Mouse (Mus musculus) forebrain, embryonic 13.5 days (tissue): ENCODE data around the gene 4930522L14Rik. TPM values are rescaled to one million over a fixed set of nuclear protein-coding genes. Genes with fewer than 3 reads are reported as not detected.
"Not testable (repeated sequence)": the region's sequence is repeated elsewhere in the genome, so short reads cannot be mapped to it uniquely, and the experiment has no call there.

Experiments used
- ATAC-seq: fragments of 200-750 bp; cut with Nextera tagmentation; 2 replicates; pipeline ENCODE4 v1.8.0; 2017
- H3K27ac ChIP-seq: fragments of 300-500 bp; sonication (generic); 2 replicates; pipeline ENCODE4 v1.5.1; 2015; ENCODE audit warnings: inconsistent platforms, mild to moderate bottlenecking, moderate library complexity
- H3K27me3 ChIP-seq: fragments of 300-500 bp; sonication (generic); 2 replicates; pipeline ENCODE4 v1.6.1; 2015; ENCODE audit warnings: mild to moderate bottlenecking, inconsistent platforms
- H3K36me3 ChIP-seq: fragments of 300-500 bp; sonication (generic); 2 replicates; pipeline ENCODE4 v1.6.1; 2015; ENCODE audit warnings: mild to moderate bottlenecking, inconsistent platforms; ENCODE audit not compliant: poor library complexity, severe bottlenecking
- H3K4me1 ChIP-seq: fragments of 300-500 bp; sonication (generic); 2 replicates; pipeline ENCODE4 v1.6.1; 2015; ENCODE audit warnings: inconsistent platforms
- H3K4me2 ChIP-seq: fragments of 300-500 bp; sonication (generic); 2 replicates; pipeline ENCODE4 v1.6.1; 2015; ENCODE audit warnings: inconsistent platforms, mild to moderate bottlenecking, moderate library complexity
- H3K4me3 ChIP-seq: fragments of 300-500 bp; sonication (generic); 2 replicates; pipeline ENCODE4 v1.5.1; 2015; ENCODE audit warnings: mild to moderate bottlenecking, inconsistent platforms
- H3K9ac ChIP-seq: fragments of 300-500 bp; sonication (generic); 2 replicates; pipeline ENCODE4 v1.6.1; 2015; ENCODE audit warnings: mild to moderate bottlenecking, inconsistent platforms
- H3K9me3 ChIP-seq: fragments of 300-500 bp; sonication (generic); replicated peaks from 2 replicates; pipeline ENCODE4 v1.6.1; 2016; ENCODE audit warnings: inconsistent platforms
- WGBS: fragments of 180-500 bp; shearing (Covaris S2); methylation state at CpG from one replicate; pipeline ENCODE4 v1.1.7; 2015; 5-methylcytosine and 5-hydroxymethylcytosine counted together
- polyA plus RNA-seq: library from polyadenylated mRNA; unstranded; fragments of >200 nt; fragmentation: Nextera tagmentation; extraction: Ambion mirVana; gene quantifications from 2 replicates; pipeline ENCODE4 v1.2.1, GENCODE M21; 2015

The 4930522L14Rik gene
- polyA plus RNA-seq, result 6.5 and 7.2 TPM in 2 replicates

DNA sequence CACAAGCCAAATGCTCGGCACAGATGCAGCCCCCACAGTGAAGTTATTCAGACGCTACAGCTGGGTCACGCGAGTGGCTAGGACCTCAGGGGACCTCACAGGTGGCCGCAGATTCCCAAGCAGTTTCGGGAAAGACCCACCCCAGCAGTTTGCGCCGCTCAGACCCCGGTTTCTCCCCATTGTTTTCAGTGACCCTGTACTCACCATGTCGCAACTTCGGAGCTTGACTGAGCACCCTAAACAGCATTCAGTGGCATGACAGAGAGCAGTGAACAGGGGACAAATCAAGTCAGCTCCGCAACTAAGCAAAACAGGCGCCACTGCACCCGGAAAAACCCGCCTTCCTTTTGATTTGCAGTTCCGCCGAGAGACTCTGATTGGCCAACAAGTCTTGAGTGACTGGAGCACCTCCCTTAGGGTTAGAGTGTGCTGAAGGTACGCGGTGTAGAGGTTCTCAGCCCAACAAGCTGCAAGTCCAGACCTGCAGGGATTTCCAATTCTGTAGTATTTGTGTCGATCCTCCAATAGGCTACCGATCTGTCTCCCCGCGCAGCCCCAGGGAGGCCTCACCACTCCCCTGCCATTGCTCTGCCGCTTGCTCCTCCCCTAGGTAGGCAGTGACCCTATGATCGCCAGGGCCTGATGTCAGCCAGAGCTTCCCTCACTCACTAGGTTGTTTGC lies at the start of gene 4930522L14Rik:
Gene 4930522L14Rik, minus strand, starts transcription at position 496 of the 681 bp plus-strand sequence.
- H3K36me3 ChIP-seq, H3K27me3 ChIP-seq, H3K4me1 ChIP-seq, H3K27ac ChIP-seq, H3K9me3 ChIP-seq: not testable (repeated sequence)
- under 1% methylated on average over 25 of the region's 25 CpGs for WGBS
- Histone ChIP-seq H3K4me3 (peak within 1 kb of the TSS; percentile 60), H3K4me2 (peak within 1 kb of the TSS; percentile 69), H3K9ac (peak within 1 kb of the TSS; percentile 71)
- peak; percentile 99 for ATAC-seq

DNA sequence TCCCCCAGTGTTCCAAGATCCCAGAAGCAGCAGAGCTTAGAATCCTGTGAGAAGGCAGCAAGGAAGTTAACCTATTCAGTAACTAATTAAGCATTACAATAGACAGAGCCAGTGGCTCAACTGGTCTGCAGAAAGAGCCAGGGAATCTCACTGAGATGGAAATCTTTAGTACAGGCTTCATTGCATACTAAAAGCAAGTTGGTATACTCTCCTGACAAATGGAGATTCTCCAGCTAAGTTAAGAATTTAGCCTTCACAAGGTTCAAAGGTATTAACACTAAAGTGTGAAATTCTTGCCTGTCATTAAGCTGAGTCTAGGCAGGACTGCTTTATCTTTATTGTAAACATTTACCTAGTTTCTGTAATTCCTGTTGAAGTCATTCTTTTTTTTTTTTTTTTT lies 49.8 kb upstream of the 4930522L14Rik start:
- ATAC-seq, H3K4me3 ChIP-seq: not testable (repeated sequence)

DNA sequence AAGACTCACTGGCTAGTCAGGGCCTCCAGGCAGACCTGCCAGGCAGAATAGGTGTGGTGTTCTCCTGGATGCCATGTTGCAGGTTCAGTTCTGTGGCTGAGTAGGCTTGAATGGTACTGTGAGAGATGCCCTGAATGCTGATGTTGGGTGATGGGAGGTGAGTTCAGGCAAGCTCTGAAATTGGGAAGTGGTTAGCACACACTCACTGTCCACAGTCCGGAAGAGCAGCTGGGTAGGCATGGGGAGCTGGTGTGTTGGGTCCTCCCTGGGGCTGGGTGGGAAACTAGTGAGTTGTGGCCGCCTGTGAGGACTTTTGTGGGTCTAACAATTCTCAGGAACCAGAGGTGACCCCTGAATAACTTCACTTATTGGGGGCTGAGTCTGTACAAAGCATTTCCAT lies 48.3 kb upstream of the 4930522L14Rik start:
- not testable (repeated sequence) for H3K27ac ChIP-seq, H3K4me2 ChIP-seq, ATAC-seq, H3K9me3 ChIP-seq, H3K4me1 ChIP-seq, H3K9ac ChIP-seq, H3K36me3 ChIP-seq, H3K27me3 ChIP-seq, H3K4me3 ChIP-seq
- WGBS, result 71% methylated on average over 2 of the region's 2 CpGs

More for the DNA sequence above, 49.8 kb upstream of the 4930522L14Rik start:
- not testable (repeated sequence) for H3K9me3 ChIP-seq, H3K4me1 ChIP-seq, H3K4me2 ChIP-seq, H3K36me3 ChIP-seq, H3K9ac ChIP-seq, H3K27ac ChIP-seq, H3K27me3 ChIP-seq

DNA sequence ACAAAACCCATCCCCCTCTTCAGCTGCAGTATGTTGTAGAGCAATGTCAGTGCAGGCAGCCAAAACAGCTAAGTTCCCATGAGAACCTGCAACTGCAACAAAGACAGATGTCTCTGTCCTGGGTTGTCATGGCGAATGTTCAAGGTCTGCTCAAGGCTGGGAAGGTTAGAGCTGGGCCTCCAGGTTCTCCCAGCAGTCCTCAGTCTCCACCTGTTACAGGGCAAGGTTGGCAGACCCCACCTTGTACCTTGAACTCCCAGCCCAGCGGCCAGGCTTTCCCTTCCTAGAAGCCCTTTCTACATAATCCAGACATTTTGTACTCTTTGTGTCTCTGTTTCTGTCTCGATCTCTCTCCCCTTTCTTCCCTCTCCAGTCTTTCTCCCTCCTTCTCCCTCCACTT lies 45.3 kb upstream of the 4930522L14Rik start:
- H3K4me2 ChIP-seq, H3K27me3 ChIP-seq, H3K9me3 ChIP-seq, H3K4me1 ChIP-seq, H3K9ac ChIP-seq, H3K27ac ChIP-seq, H3K4me3 ChIP-seq, H3K36me3 ChIP-seq, ATAC-seq: not testable (repeated sequence)
- 89% methylated on average over 3 of the region's 3 CpGs for WGBS

DNA sequence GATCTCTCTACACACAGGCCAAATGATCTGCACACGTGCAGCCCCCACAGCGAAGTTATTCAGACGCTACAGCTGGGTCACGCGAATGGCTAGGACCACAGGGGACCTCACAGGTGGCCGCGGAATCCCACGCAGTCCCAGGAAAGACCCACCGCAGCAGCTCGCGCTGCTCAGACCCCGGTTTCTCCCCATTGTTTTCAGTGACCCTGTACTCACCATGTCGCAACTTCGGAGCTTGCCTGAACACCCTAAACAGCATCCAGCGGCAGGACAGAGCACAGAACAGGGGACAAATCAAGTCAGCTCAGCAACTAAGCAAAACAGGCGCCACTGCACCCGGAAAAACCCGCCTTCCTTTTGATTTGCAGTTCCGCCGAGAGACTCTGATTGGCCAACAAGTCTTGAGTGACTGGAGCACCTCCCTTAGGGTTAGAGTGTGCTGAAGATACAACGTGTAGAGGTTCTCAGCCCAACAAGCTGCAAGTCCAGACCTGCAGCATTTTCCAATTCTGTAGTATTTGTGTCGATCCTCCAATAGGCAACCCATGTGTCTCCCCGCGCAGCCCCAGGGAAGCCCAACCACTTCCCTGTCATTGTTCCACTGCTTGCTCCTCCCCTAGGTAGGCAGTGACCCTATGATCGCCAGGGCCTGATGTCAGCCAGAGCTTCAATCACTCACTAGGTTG lies 44.4 kb upstream of the 4930522L14Rik start:
- H3K27ac ChIP-seq, H3K36me3 ChIP-seq, H3K9me3 ChIP-seq, H3K27me3 ChIP-seq, H3K4me1 ChIP-seq: not testable (repeated sequence)
- 2% methylated on average over 25 of the region's 25 CpGs for WGBS
- H3K4me2 ChIP-seq, result peak overlapping the region; percentile 68
- H3K4me3 ChIP-seq, result peak overlapping the region; percentile 55
- H3K9ac ChIP-seq, result peak overlapping the region; percentile 64
- ATAC-seq, result peak; percentile 97

DNA sequence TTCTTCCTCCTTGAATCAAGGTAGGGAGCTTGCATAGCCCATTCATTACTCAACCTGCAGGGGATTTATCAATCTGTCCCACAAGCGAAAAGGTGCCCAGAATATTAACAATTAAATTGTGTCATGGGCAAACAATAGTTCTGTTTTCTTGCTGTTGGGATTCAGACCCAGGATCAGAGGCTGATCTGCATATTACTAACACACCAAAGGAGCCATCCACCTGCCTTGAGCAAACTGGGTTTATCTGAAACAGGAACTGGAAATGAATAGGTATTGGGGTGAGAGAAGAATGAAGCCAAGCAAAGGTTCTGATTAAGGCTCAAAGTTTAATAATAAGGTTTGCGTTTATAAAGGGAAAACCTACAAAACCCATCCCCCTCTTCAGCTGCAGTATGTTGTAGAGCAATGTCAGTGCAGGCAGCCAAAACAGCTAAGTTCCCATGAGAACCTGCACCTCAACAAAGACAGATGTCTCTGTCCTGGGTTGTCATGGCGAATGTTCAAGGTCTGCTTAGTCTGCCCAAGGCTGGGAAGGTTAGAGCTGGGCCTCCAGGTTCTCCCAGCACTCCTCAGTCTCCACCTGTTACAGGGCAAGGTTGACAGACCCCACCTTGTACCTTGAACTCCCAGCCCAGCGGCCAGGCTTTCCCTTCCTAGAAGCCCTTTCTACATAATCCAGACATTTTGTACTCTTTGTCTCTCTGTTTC lies 541 bp upstream of the 4930522L14Rik start:
- 62% methylated on average over 4 of the region's 4 CpGs for WGBS
- H3K4me1 ChIP-seq, H3K9me3 ChIP-seq, H3K9ac ChIP-seq, H3K36me3 ChIP-seq, H3K27ac ChIP-seq, ATAC-seq, H3K27me3 ChIP-seq: not testable (repeated sequence)
- Histone ChIP-seq H3K4me3 (peak overlapping the region; percentile 60), H3K4me2 (peak overlapping the region; percentile 69)

DNA sequence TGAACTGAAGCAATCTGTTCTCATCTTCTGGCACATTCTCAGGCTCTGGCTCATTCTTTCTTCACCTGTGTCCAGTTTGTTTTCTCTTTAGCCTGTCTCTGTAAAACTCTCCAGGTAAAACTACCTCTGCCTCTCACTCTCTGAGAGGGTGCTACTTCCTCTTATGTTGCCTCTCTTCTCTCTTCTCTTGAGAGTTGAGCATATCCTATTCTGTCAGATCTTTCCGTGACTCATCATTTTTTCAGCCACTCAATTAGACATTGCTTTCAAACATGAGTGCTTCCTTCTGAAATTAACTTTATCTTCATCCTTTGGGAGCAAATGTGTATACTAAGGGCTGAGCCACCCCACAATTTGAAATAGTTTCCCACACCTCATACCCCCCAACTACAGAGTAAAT lies 6.6 kb downstream of the 4930522L14Rik start:
- ATAC-seq, H3K4me2 ChIP-seq, H3K27ac ChIP-seq, H3K4me1 ChIP-seq, H3K27me3 ChIP-seq, H3K4me3 ChIP-seq, H3K36me3 ChIP-seq, H3K9ac ChIP-seq: not testable (repeated sequence)
- H3K9me3 ChIP-seq, result peaks cover 19% of the 10 kb centered on the region
- 98% methylated on average over 1 of the region's 1 CpGs for WGBS

DNA sequence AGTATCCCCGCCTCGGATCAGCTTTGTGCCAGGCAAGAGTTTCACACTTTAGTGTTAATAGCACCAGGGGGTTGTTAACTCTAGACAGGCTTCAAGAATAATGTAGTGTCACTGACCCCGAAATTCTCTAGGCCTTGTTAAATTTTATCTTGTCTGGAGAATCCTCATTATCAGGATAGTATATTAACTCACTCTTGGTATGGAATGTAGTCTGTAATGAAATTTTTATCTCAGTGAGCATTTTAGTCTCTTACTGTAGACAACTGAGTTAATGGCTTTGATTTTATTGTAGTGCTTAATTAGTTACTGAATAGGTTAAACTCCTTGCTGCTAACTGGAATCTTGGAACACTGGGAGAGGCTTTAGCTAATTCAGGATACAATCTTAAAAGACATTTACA lies 34.3 kb downstream of the 4930522L14Rik start:
- not testable (repeated sequence) for ATAC-seq, H3K9me3 ChIP-seq

DNA sequence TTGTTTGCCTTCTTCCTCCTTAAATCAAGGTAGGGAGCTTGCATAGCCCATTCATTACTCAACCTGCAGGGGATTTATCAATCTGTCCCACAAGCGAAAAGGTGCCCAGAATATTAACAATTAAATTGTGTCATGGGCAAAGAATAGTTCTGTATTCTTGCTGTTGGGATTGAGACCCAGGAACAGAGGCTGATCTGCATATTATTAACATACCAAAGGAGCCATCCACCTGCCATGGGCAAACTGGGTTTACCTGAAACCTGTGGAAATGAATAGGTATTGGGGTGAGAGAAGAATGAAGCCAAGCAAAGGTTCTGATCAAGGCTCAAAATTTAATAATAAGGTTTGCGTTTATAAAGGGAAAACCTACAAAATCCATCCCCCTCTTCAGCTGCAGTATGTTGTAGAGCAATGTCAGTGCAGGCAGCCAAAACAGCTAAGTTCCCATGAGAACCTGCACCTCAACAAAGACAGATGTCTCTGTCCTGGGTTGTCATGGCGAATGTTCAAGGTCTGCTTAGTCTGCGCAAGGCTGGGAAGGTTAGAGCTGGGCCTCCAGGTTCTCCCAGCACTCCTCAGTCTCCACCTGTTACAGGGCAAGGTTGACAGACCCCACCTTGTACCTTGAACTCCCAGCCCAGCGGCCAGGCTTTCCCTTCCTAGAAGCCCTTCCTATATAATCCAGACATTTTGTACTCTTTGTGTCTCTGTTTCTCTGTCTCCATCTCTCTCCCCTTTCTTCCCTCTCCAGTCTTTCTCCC lies 60.3 kb downstream of the 4930522L14Rik start:
- H3K4me1 ChIP-seq, H3K9me3 ChIP-seq, H3K27me3 ChIP-seq, ATAC-seq, H3K36me3 ChIP-seq, H3K27ac ChIP-seq: not testable (repeated sequence)
- WGBS, result 56% methylated on average over 5 of the region's 5 CpGs
- H3K9ac ChIP-seq, result peak overlapping the region; percentile 72; the same call in 1 of the 2 replicates
- peak overlapping the region; percentile 63 for H3K4me3 ChIP-seq
- H3K4me2 ChIP-seq, result peak overlapping the region; percentile 66

More for the DNA sequence above, 34.3 kb downstream of the 4930522L14Rik start:
- H3K27ac ChIP-seq, H3K4me3 ChIP-seq, H3K4me2 ChIP-seq, H3K4me1 ChIP-seq, H3K36me3 ChIP-seq, H3K27me3 ChIP-seq, H3K9ac ChIP-seq: not testable (repeated sequence)
- whole genome bisulfite sequencing, result 78% methylated on average over 3 of the region's 3 CpGs

DNA sequence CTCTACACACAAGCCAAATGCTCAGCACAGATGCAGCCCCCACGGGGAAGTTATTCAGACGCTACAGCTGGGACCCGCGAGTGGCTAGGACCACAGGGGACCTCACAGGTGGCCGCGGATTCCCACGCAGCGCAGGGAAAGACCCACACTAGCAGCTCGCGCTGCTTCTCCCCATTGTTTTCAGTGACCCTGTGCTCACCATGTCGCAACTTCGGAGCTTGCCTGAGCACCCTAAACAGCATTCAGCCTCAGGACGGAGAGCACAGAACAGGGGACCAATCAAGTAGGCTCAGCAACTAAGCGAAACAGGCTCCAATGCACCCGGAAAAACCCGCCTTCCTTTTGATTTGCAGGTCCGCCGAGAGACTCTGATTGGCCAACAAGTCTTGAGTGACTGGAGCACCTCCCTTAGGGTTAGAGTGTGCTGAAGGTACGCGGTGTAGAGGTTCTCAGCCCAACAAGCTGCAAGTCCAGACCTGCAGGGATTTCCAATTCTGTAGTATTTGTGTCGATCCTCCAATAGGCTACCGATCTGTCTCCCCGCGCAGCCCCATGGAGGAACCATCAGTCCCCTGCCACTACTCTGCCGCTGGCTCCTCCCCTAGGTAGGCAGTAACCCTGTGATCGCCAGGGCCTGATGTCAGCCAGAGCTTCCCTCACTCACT lies 61.0 kb downstream of the 4930522L14Rik start, which contains the start of gene 5430403G16Rik:
Gene 5430403G16Rik, minus strand, starts transcription at position 505 of the 665 bp plus-strand sequence.
- under 1% methylated on average over 26 of the region's 26 CpGs for WGBS
- H3K4me3 ChIP-seq, result peak within 1 kb of the TSS; percentile 63
- H3K27me3 ChIP-seq, H3K4me1 ChIP-seq, H3K9me3 ChIP-seq, H3K36me3 ChIP-seq: not testable (repeated sequence)
- ATAC-seq, result peak; percentile 99
- peak within 1 kb of the TSS; percentile 72 for H3K9ac ChIP-seq
- peak within 1 kb of the TSS; percentile 66 for H3K4me2 ChIP-seq
- H3K27ac ChIP-seq, result peak within 1 kb of the TSS; percentile 48
